Mouse (Mus musculus) lung, adult 10 weeks (tissue): ENCODE measurements around the gene Gm21987. TPM values are rescaled to one million over a fixed set of nuclear protein-coding genes. Genes with fewer than 3 reads are reported as not detected.

Experiments
- polyA plus RNA-seq: library from polyadenylated mRNA; stranded (reverse); fragments of 350-450 nt; fragmentation: Illumina TruSeq; extraction: RNeasy Lipid Tissue Mini Kit (QIAGEN cat#74804); gene quantifications from one replicate; pipeline ENCODE4 v1.2.3, GENCODE M21; 2014; ENCODE audit warnings: low read depth, low replicate concordance; ENCODE audit not compliant: insufficient read depth

The Gm21987 gene
- not detected for polyA plus RNA-seq

DNA sequence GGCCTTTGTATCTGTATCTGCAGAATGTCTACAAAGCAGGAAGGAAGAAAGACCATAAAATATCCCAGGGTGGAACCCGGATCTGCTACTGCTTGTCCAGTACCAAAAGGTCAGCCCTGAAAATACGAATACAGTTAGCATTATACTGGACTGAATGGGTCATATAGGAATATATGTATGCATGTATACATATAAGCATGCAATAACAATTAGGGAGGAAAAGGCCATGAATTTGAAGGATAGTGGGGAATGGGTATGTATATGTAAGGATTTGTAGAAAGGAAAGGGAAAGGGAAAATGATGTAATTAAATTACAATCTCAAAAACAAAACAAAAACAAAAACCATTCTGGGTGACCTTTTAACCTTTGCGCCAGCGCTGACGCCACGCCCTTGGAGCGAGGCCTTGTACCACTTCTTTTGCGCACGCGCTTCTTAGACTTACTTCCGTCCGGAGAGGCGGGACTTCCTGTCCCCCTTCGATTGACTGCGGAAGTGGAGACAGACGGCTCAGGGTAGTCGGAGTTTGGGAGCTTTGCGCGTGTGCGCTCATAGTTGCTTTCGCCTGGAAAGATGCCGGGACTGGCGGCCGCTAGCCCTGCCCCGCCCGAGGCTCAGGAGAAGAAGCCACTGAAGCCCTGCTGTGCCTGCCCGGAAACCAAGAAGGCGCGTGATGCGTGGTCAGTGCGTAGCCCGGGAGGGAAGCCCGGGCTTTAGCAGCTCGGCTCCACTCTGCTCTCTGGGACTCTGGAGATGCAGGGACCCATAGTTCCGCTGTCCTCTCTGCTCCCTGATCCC, at the start of gene Gm21987, which contains the start of gene Cox17:
TSS of gene Gm21987 (plus strand) at position 512 of the 797 bp plus-strand sequence.
TSS of gene Cox17 (plus strand) at position 463 of the 797 bp plus-strand sequence.

DNA sequence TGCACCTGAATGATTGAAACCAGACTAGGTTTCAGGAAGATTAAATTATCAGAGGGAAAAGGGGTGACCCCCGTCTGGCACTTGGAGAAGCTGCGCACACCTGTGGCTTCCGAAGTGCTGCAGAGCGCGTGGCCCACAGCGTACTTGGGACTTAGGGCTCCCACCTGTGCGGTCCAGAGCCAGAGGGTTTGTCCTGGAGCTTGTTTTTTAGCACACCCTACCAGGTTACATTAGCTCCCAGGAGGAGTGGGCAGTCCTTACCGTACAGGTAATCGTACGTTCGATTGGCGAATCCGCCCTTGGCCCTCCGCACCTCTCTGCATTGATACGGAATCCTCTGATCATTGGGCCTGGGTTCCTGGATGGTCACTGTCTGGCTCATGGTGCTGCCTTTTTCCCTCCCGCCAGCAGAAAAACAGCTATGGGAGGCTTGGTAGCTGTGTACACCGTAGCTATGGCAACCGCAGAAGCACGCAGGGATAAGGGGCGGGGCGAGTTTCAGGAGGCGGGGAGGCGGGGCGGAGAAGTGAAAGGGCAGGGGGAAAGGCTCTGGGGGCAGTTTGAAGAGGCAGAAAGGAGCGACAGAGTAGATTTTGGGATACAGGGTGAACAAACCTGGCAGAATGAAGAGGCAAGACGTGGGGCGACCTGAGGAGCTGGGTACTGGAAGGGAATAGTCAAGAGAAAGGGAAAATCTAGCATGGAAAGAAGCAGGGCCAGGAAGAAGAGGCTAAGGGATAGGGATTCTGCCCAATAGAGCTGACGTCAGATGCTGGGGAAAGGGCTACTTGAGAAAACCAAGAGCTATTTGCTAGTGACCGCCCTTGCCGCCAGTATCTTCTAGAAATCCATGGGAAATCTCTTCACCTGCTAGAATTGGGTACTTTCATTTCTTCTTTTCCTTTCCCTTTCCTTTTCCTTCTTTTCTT, 5.2 kb upstream of the Gm21987 start, which contains the start of gene Maats1:
TSS of gene Maats1 (minus strand) at position 748 of the 929 bp plus-strand sequence.

GRCm38 (mm10) chr16:38361933-38362332, 15.1 kb downstream of the Gm21987 start, which contains the start of gene Popdc2:
TSS of gene Popdc2 (plus strand) at chr16:38362209.

Other genes with a start within 250 kb of the Gm21987 start
- gene Nr1i2, start 52.2 kb upstream of the Gm21987 start, polyA plus RNA-seq = 0.54 TPM
- gene Maats1, start 4.9 kb upstream of the Gm21987 start, polyA plus RNA-seq = 3.7 TPM
- 288 TPM for gene Cox17, start within 50 bp of the Gm21987 start, polyA plus RNA-seq
- 11.8 TPM for gene Popdc2, start 15.2 kb downstream of the Gm21987 start, polyA plus RNA-seq
- gene Pla1a, start 86.1 kb downstream of the Gm21987 start, polyA plus RNA-seq = 1.6 TPM
- gene Adprh, start 105.7 kb downstream of the Gm21987 start, polyA plus RNA-seq = 25.5 TPM
- 1.5 TPM for gene Cd80, start 108.5 kb downstream of the Gm21987 start, polyA plus RNA-seq
- 11.8 TPM for gene Timmdc1, start 175.6 kb downstream of the Gm21987 start, polyA plus RNA-seq
- 23.5 TPM for gene Poglut1, start 203.2 kb downstream of the Gm21987 start, polyA plus RNA-seq
- 24.3 TPM for gene Tmem39a, start 211.7 kb downstream of the Gm21987 start, polyA plus RNA-seq